Mouse (Mus musculus): ENCODE results near the gene Gstp2.
"Not testable (repeated sequence)": the region's sequence is repeated elsewhere in the genome, so short reads cannot be mapped to it uniquely, and the experiment has no call there.

DNA sequence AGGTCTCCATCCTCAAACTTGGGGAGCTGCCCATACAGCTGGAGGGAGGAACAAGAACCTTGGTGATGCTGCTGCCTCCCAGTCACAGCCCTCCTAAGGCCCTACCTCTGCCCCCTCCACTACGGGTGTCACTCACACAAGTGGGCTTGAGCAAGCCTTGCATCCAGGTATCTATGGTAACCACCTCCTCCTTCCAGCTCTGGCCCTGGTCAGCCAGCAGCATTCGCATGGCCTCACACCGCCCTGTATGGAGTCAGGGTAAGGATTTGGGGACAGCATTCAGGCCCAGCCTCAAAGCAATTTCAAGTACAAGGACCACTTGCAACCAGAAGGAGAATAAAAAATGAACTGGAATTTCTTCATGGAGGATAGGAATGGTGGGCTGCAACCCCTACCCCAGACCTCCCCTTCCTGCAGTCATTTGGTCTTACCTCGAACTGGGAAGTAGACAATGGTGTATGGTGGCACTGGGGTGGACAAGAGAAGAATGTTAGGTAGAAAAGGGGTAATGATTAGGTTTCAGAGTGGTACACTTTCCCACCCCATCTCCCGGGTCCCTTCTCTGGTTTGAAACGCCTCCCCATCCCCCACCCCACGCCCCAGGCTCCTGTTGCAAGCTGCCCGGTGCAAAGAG lies 8.6 kb downstream of the Gstp2 start:
- TF ChIP-seq GATA1 (IDR thresholded peaks at IDR 0.05; ENCODE audit: borderline replicate concordance, low read length); CTCF (IDR thresholded peaks at IDR 0.05; ENCODE audit: low read depth, low read length); TAL1 (conservative IDR thresholded peaks at IDR 0.05; ENCODE audit: low read depth, low read length): not testable (repeated sequence)

All from G1E (cell line).